Mouse (Mus musculus): ENCODE measurements around the gene Erich2.

DNA sequence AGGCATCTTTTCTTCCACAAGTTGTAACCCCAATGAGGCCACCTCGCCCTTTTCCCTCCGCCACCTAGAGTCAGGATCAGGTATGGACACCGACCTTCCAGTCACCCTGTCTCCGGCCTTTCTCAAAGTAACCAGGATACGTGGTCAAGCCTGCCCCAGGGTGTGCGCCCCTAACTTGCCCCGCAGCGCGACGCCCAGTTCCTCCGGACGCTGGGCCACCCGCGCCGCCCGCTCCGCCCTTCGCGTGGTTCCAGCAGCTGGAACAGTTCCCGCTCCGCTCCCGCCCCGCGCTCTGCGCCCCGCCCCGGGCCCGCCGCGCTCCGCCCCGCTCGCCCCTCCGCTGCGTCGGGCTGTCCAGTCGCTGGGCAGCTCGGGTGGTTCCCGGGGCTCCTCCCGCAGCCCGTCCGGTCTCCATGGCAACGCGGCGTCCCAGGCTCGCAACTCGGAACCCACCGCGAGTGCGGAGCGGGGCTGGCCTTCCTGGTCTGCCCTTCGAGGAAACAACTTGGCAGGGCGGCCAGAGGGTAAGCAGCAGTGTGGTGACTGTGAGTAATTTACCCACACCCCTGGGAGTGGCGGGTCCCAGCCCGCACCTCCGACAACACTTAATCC lies 508 bp downstream of the Erich2 start:
- TF ChIP-seq POLR2A (IDR thresholded peaks at IDR 0.05; ENCODE audit: insufficient read depth, low read depth, low read length) (no peak), CTCF (IDR thresholded peaks at IDR 0.05; ENCODE audit: insufficient read depth, low read depth, low read length) (peak; percentile 52; the same call in 1 of the 2 replicates)

Measured in olfactory bulb, adult 2 months (tissue).